In the genomic region with DNA sequence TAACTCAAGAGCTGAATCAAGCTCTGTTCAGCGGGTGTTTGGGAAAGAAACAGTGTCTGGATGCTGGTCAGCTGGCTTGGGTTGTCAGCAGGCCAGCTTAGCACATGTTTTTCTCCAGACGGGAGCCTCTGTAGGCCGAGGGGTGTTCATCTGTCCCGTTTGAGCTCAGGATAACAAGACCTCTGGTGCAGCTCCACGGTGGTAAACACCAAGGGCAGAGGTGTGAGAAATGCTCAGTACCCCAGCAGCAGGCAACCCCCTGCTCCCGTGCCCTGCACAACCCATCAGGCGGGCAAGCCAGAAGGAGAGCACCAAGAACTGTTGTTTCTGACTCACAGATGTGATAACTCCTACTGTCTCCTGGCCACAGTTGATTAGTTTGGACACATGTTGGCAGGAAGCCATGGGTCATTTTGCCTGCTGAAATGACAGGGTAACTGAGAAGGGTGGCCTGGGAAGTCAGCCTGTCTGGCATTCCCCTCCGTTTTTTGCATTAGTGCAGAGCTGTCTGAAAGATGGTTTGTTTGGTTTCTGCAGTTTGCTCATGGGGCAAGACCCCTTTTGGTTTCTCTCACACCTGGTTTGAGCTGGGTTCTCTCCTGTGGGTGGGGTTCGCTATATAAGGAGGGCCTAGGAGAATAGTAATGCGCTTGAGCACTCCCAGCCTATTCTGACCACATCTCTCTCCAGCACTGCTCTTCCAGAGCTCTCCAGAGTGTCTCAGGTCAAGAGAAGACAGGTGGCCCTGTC, we compare ENCODE assay signal across 8 mouse cellular contexts. TPM values are rescaled to one million over a fixed set of nuclear protein-coding genes. Genes with fewer than 3 reads are reported as not detected.
DNase-seq lines count a peak whose midpoint lies in the region; ATAC-seq lines count a peak whose summit lies in the region.

No protein-coding gene starts in this region.

- H3K27ac ChIP-seq in embryonic facial prominence, embryonic 15.5 days (replicated peaks), result peak overlapping the region; percentile 79
- H3K27ac ChIP-seq in heart, embryonic 13.5 days (replicated peaks), result peak overlapping the region; percentile 90

- ATAC-seq in megakaryocyte, adult 5-6 weeks (ENCODE audit: poor library complexity, severe bottlenecking), result no peak
- peak; percentile 19; the same call in 1 of the 2 replicates for ATAC-seq in embryonic facial prominence, embryonic 15.5 days (ENCODE audit: insufficient number of reproducible peaks, low FRiP score, low TSS enrichment, low read depth)
- 0 out of 2 replicates have a peak, but pooled peaks have one; percentile 23 for ATAC-seq in heart, embryonic 13.5 days (ENCODE audit: extremely low read depth, insufficient number of reproducible peaks, low FRiP score, low TSS enrichment)

- H3K4me2 ChIP-seq in embryonic facial prominence, embryonic 15.5 days (replicated peaks), result peak overlapping the region; percentile 22
- peak overlapping the region; percentile 50 for H3K4me2 ChIP-seq in heart, embryonic 13.5 days

- H3K9me3 ChIP-seq in megakaryocyte, embryonic 14.5 days, result no peaks in the 10 kb centered on the region
- H3K9me3 ChIP-seq in embryonic facial prominence, embryonic 15.5 days (replicated peaks), result no peaks in the 10 kb centered on the region
- H3K9me3 ChIP-seq in heart, embryonic 13.5 days, result no peaks in the 10 kb centered on the region

- WGBS in embryonic facial prominence, embryonic 15.5 days, result 40% methylated on average over 10 of the region's 10 CpGs
- 19% methylated on average over 10 of the region's 10 CpGs for WGBS in heart, embryonic 13.5 days

- no peak overlapping the region for H3K9ac ChIP-seq in embryonic facial prominence, embryonic 15.5 days
- peak overlapping the region; percentile 71 for H3K9ac ChIP-seq in heart, embryonic 13.5 days

- H3K27me3 ChIP-seq in megakaryocyte, embryonic 14.5 days (replicated peaks), result no peaks in the 10 kb centered on the region
- no peaks in the 10 kb centered on the region for H3K27me3 ChIP-seq in embryonic facial prominence, embryonic 15.5 days
- H3K27me3 ChIP-seq in heart, embryonic 13.5 days (replicated peaks), result no peaks in the 10 kb centered on the region

- peaks cover 92% of the 10 kb centered on the region for H3K36me3 ChIP-seq in megakaryocyte, embryonic 14.5 days (replicated peaks; ENCODE audit: low read length)
- no peaks in the 10 kb centered on the region for H3K36me3 ChIP-seq in embryonic facial prominence, embryonic 15.5 days
- peaks cover 23% of the 10 kb centered on the region for H3K36me3 ChIP-seq in heart, embryonic 13.5 days

- peak overlapping the region; percentile 79 for H3K4me3 ChIP-seq in megakaryocyte, embryonic 14.5 days (replicated peaks)
- H3K4me3 ChIP-seq in embryonic facial prominence, embryonic 15.5 days (replicated peaks), result no peak overlapping the region
- no peak overlapping the region for H3K4me3 ChIP-seq in heart, embryonic 13.5 days

- peaks cover 99% of the 10 kb centered on the region for H3K4me1 ChIP-seq in megakaryocyte, embryonic 14.5 days
- H3K4me1 ChIP-seq in embryonic facial prominence, embryonic 15.5 days, result peaks cover 32% of the 10 kb centered on the region
- H3K4me1 ChIP-seq in heart, embryonic 13.5 days, result peaks cover 94% of the 10 kb centered on the region

- DNase-seq in layer of hippocampus, adult 8-10 months (ENCODE audit: low spot score in 2 of 2), result peak; percentile 46 to 56
- DNase-seq in lung, postnatal 36 days, result peak; percentile 79
- DNase-seq in right cerebral cortex, postnatal 25 days, result peak; percentile 29
- no peak for DNase-seq in spleen, postnatal 36 days (ENCODE audit: low spot score in 2 of 2)

RNA-seq across cellular contexts. Expression of gene Daam1, which starts 25.0 kb away (rescaled TPM):
- 52.8 and 186 TPM in 2 replicates for polyA plus RNA-seq in megakaryocyte, embryonic 14.5 days (2012; ENCODE audit: insufficient read depth, low replicate concordance)
- total RNA-seq in megakaryocyte, adult 5-6 weeks (2015), result 12.3 and 12.7 TPM in 2 replicates
- total RNA-seq in megakaryocyte, adult 5-6 weeks (2017), result 14.6 and 18.0 TPM in 2 replicates
- polyA plus RNA-seq in embryonic facial prominence, embryonic 15.5 days (2015; fragmentation: Nextera tagmentation; extraction: Ambion mirVana), result 11.7 TPM in 2 replicates
- 18.5 and 18.6 TPM in 2 replicates for polyA plus RNA-seq in heart, embryonic 13.5 days (2015; fragmentation: Nextera tagmentation; extraction: Ambion mirVana)
- total RNA-seq in layer of hippocampus, adult 8-10 months (2022), result 10 to 100 TPM; 62.2 to 67.0 (median 64.0) TPM

Comparison
In these comparisons a context has a peak if more than half of its experiments do, and no peak if none do; other contexts are left out.
1. DNase-seq: peak in layer of hippocampus, adult 8-10 months (2 of 2), lung, postnatal 36 days (single experiment) and right cerebral cortex, postnatal 25 days (single experiment); none in spleen, postnatal 36 days (0 of 2).